Mouse (Mus musculus): ENCODE measurements at regions not wholly inside any gene's neighbourhood (a gene's known extent, or its start where the extent isn't known, plus 50 kb on each side); places are given as distances from the start of the nearest gene placed in this dataset. TPM values are rescaled to one million over a fixed set of nuclear protein-coding genes. Genes with fewer than 3 reads are reported as not detected.
A peak's percentile ranks its signal among the peaks of the same experiment; 100 is the strongest.

GRCm38 (mm10) chr7:36582074-36582473 is 115.8 kb upstream of the Tshz3 start:
- no peaks in the 10 kb centered on the region for H3K36me3 ChIP-seq (replicated peaks)
- WGBS = 93% methylated on average over 6 of the region's 6 CpGs
- no peak overlapping the region for H3K4me2 ChIP-seq
- ATAC-seq (ENCODE audit: low FRiP score) = no peak
- no peaks in the 10 kb centered on the region for H3K27me3 ChIP-seq
- H3K4me1 ChIP-seq = no peaks in the 10 kb centered on the region
- no peak overlapping the region for H3K27ac ChIP-seq
- no peak overlapping the region for H3K9ac ChIP-seq
- no peak overlapping the region for H3K4me3 ChIP-seq (replicated peaks)
- no peaks in the 10 kb centered on the region for H3K9me3 ChIP-seq

DNA sequence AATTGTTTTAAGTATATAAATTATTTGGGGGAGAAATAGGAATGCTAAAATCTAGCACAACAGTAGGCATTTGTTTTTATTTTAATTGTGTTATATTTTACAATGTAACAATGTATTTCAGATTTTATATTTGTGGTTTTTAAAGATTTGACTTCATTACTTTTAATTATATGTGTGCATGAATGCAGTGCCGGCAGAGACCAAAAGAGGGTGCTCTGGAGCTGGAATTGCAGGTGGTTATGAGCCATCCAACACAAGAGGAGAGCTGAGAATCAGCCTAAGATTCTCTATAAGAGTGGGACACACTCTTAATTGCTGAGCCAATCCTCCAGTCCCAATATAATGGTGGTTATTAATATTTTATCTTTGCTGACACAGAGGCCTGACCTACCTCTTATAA is 112.9 kb upstream of the Tshz3 start:
- H3K27me3 ChIP-seq = no peaks in the 10 kb centered on the region
- H3K9ac ChIP-seq = no peak overlapping the region
- no peak for ATAC-seq (ENCODE audit: low FRiP score)
- no peaks in the 10 kb centered on the region for H3K4me1 ChIP-seq
- no peak overlapping the region for H3K27ac ChIP-seq
- no peak overlapping the region for H3K4me2 ChIP-seq
- H3K9me3 ChIP-seq = no peaks in the 10 kb centered on the region
- no peaks in the 10 kb centered on the region for H3K36me3 ChIP-seq (replicated peaks)
- H3K4me3 ChIP-seq (replicated peaks) = no peak overlapping the region
- WGBS = 66% methylated on average over 1 of the region's 1 CpGs

DNA sequence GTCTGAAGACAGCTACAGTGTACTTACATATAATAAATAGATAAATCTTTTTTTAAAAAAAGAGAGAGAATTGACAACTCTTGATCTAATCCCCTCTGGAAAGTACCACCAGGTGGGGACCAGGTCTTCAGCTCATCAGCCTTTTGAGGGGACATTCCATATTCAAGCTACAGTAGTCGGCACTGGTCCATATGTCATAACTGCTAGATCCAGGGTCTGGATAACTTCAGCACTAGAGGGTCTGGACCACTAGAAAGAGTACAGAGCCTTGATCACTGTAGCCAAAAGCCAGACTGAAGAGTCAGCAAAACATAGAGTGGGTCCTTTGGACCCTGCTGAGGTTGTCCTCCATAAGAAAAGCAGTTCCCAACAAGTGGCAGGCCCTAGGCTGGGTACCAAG is 106.4 kb upstream of the Tshz3 start:
- no peak for ATAC-seq (ENCODE audit: low FRiP score)

DNA sequence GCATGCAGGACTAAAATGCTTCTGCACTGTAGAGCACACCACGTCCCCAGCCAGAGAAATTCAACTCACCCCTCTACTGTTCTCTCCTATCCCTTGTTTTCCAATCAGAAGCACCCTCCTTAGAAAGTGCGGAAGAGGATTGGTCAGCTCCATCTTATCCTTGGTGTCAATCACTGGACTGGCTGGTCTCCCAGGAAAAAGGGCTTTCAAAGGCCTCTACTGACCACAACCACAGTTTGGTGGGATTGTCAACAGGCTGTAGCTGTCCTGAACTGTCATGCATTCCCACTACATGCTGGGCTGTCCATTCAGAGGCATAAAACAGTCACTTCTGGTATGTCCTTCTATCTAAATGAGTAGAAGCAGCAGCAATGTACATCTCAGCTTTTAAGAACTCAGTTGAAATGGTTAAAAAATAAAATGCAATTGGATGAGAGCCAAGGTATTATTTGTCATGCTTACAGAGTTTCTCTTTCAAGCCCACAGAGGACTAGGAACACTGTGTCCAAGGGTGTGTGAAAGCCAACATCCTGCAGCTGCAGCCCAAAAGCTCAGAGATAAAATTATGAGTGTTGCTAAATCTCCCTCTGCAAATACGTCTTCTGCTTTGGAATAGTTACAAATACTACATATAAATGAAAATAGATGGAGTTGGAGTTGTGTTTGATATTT is 101.2 kb upstream of the Tshz3 start:
- Histone ChIP-seq H3K9ac (no peak overlapping the region), H3K27ac (no peak overlapping the region), H3K4me2 (no peak overlapping the region), H3K27me3 (no peaks in the 10 kb centered on the region), H3K36me3 (replicated peaks) (no peaks in the 10 kb centered on the region), H3K9me3 (no peaks in the 10 kb centered on the region), H3K4me3 (replicated peaks) (no peak overlapping the region), H3K4me1 (no peaks in the 10 kb centered on the region)
- ATAC-seq (ENCODE audit: low FRiP score) = no peak
- 83% methylated on average over 3 of the region's 3 CpGs for WGBS

More for the DNA sequence above, 106.4 kb upstream of the Tshz3 start:
- Histone ChIP-seq H3K9me3 (no peaks in the 10 kb centered on the region), H3K9ac (no peak overlapping the region), H3K36me3 (replicated peaks) (no peaks in the 10 kb centered on the region), H3K27ac (no peak overlapping the region), H3K27me3 (no peaks in the 10 kb centered on the region), H3K4me3 (replicated peaks) (no peak overlapping the region), H3K4me2 (no peak overlapping the region), H3K4me1 (no peaks in the 10 kb centered on the region)
- WGBS = 96% methylated on average over 1 of the region's 1 CpGs

- H3K4me1 ChIP-seq = peaks cover 10% of the 10 kb centered on the region
- H3K4me3 ChIP-seq (replicated peaks) = no peak overlapping the region
- peak overlapping the region; percentile 25 for H3K4me2 ChIP-seq
- no peak overlapping the region for H3K27ac ChIP-seq
- H3K9me3 ChIP-seq = no peaks in the 10 kb centered on the region
- no peaks in the 10 kb centered on the region for H3K27me3 ChIP-seq
- H3K9ac ChIP-seq = no peak overlapping the region
- peak; percentile 70; the same call in 1 of the 2 replicates for ATAC-seq (ENCODE audit: low FRiP score)
- no peaks in the 10 kb centered on the region for H3K36me3 ChIP-seq (replicated peaks)
- 40% methylated on average over 18 of the region's 18 CpGs for WGBS
Observed at GRCm38 (mm10) chr7:36605026-36605698, 92.8 kb upstream of the Tshz3 start.

DNA sequence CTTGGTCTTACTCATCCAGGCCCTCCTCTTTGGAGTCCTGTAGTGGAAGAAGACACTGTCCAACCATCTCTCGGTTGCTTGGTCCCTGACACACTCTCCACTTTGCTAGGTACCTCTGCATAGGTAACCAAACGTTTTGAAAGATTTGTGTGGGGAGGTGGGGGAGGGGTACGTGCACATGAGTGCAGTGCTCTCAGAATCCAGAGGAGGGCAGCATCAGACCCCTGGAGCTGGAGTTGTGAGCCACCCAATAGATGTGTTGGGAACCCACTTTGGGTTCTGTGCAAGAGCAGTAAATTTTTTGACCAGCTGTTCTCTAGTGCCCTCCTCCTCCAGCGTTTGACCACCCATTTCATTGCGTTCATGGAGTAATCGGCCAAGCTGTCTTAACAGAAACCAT is 77.7 kb upstream of the Tshz3 start:
- ATAC-seq (ENCODE audit: low FRiP score) = no peak
- Histone ChIP-seq H3K9me3 (no peaks in the 10 kb centered on the region), H3K27ac (no peak overlapping the region), H3K4me1 (no peaks in the 10 kb centered on the region), H3K4me3 (replicated peaks) (no peak overlapping the region), H3K36me3 (replicated peaks) (no peaks in the 10 kb centered on the region), H3K9ac (no peak overlapping the region), H3K4me2 (no peak overlapping the region), H3K27me3 (0 out of 2 replicates have a peak, but pooled peaks cover 5% of the 10 kb centered on the region)
- WGBS = 75% methylated on average over 6 of the region's 6 CpGs

DNA sequence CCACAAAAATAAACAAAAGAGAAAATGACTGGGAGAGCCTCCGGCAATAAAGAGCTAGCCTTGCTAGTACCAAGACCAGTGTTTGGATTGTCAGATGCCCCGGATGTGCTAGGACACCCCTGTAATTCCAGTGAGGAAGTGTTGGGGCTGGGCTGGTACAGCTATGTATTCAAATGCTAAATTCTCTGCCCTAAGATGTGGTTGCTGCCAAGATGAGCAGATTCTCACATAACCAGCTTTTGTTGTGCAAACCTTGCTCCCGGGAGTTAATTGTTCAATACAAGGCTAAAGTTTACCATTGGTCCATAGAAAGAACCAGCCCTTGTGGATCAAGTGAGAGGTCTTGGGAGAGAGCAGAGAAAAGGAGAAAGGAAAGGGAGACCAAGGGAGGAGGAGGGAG is 53.7 kb upstream of the Tshz3 start:
- WGBS = 56% methylated on average over 3 of the region's 3 CpGs
- Histone ChIP-seq H3K4me2 (no peak overlapping the region), H3K27me3 (no peaks in the 10 kb centered on the region), H3K9me3 (no peaks in the 10 kb centered on the region), H3K9ac (no peak overlapping the region), H3K4me3 (replicated peaks) (no peak overlapping the region), H3K36me3 (replicated peaks) (no peaks in the 10 kb centered on the region), H3K27ac (no peak overlapping the region), H3K4me1 (no peaks in the 10 kb centered on the region)
- no peak for ATAC-seq (ENCODE audit: low FRiP score)

Small RNAs in the stretch of these regions (microRNA-seq; reads per million reads assigned to microRNA genes)
- not detected for gene Gm25247

Data from forebrain, embryonic 12.5 days (tissue).